17 mouse cellular contexts compared by ENCODE assay signal in the genomic region with DNA sequence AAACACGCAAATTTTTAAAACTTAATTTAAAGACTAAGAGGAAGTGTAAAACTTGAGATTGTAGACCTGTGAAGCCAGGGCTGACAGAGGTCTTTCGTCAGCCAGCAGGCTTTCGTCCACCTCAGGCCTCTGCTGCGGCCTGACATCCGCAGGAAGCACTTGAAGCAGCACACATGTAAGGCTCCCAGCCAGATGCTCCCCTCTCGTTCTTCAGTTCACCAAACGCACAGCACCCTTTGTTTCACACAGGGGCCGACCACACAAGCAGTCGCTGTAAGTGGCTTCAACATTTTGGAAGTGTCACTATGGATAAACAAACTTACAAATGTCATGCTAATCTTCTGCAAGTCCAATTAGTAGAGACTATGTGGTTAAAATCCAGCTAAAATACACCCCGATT.
A peak's percentile ranks its signal among the peaks of the same experiment; 100 is the strongest.
DNase-seq lines count a peak whose midpoint lies in the region; ATAC-seq and TF ChIP-seq lines count a peak whose summit lies in the region.
"Had no signal": no experiment of that assay in that cellular context is flagged by ENCODE, and none has a peak within 500 bp of the region (broad histone marks: within the 10 kb centered on the region; RNA-seq: fewer than 3 reads in every experiment).

No protein-coding gene starts in this region.

- DNase-seq in intestine, embryonic 14.5 days (ENCODE audit: low spot score): no peak
- DNase-seq in kidney, postnatal 10 days: peak; percentile 19
- DNase-seq in kidney, adult 11 months: no peak
- DNase-seq in right cerebral cortex, adult 18-20 months: no peak
- DNase-seq in layer of hippocampus, adult 2 months (ENCODE audit: low spot score in 2 of 2): no peak
- DNase-seq: adrenal gland, adult 2 months; adrenal gland, postnatal 25 days; cerebellum, adult 18-20 months; cerebellum, postnatal 10 days; heart, adult 2 months had no signal

- no peak overlapping the region for H3K9ac ChIP-seq in intestine, embryonic 14.5 days (ENCODE audit: low read length)
- no peak overlapping the region for H3K9ac ChIP-seq in intestine, postnatal 0 days (ENCODE audit: low read depth, low read length)
- H3K9ac ChIP-seq in stomach, embryonic 14.5 days (replicated peaks; ENCODE audit: low read depth, low read length): no peak overlapping the region
- H3K9ac ChIP-seq: forebrain, embryonic 15.5 days; heart, embryonic 13.5 days; hindbrain, embryonic 12.5 days had no signal

- no peak overlapping the region for H3K4me2 ChIP-seq in intestine, embryonic 14.5 days (ENCODE audit: low read length)
- no peak overlapping the region for H3K4me2 ChIP-seq in intestine, postnatal 0 days (replicated peaks; ENCODE audit: low read depth)
- H3K4me2 ChIP-seq in stomach, embryonic 14.5 days (replicated peaks; ENCODE audit: low read depth, low read length): no peak overlapping the region
- H3K4me2 ChIP-seq: forebrain, embryonic 15.5 days; heart, embryonic 13.5 days; hindbrain, embryonic 12.5 days had no signal

- no peak for TF ChIP-seq CTCF in intestine, postnatal 0 days (IDR thresholded peaks at IDR 0.05; ENCODE audit: low read depth)
- no peak for TF ChIP-seq CTCF in layer of hippocampus, adult 2 months (conservative IDR thresholded peaks at IDR 0.05)

- peak overlapping the region; percentile 65 for H3K27ac ChIP-seq in intestine, embryonic 14.5 days (ENCODE audit: low read depth)
- H3K27ac ChIP-seq in intestine, postnatal 0 days (ENCODE audit: low read depth, low read length): no peak overlapping the region
- 0 out of 2 replicates have a peak overlapping the region, but pooled peaks have one; percentile 23 for H3K27ac ChIP-seq in stomach, embryonic 14.5 days (ENCODE audit: low read length)
- no peak overlapping the region for H3K27ac ChIP-seq in layer of hippocampus, adult 2 months
- H3K27ac ChIP-seq: embryonic facial prominence, embryonic 10.5 days; forebrain, embryonic 15.5 days; heart, adult 2 months; heart, embryonic 13.5 days; hindbrain, embryonic 12.5 days had no signal

- no peaks in the 10 kb centered on the region for H3K27me3 ChIP-seq in intestine, embryonic 14.5 days (replicated peaks; ENCODE audit: control insufficient read depth, insufficient read depth, low read length)
- no peaks in the 10 kb centered on the region for H3K27me3 ChIP-seq in intestine, postnatal 0 days (replicated peaks; ENCODE audit: control insufficient read depth, insufficient read depth, low read length)
- H3K27me3 ChIP-seq in stomach, embryonic 14.5 days (ENCODE audit: control insufficient read depth, insufficient read depth, low read length): no peaks in the 10 kb centered on the region
- H3K27me3 ChIP-seq: forebrain, embryonic 15.5 days; heart, embryonic 13.5 days; hindbrain, embryonic 12.5 days had no signal

- WGBS in intestine, embryonic 14.5 days: 35% methylated on average over 10 of the region's 10 CpGs
- WGBS in intestine, postnatal 0 days: 63% methylated on average over 10 of the region's 10 CpGs
- 44% methylated on average over 10 of the region's 10 CpGs for WGBS in stomach, embryonic 14.5 days

- peaks cover 27% of the 10 kb centered on the region for H3K36me3 ChIP-seq in intestine, embryonic 14.5 days (ENCODE audit: control insufficient read depth, insufficient read depth, low read length)
- peaks cover 29% of the 10 kb centered on the region for H3K36me3 ChIP-seq in intestine, postnatal 0 days (ENCODE audit: control insufficient read depth, insufficient read depth)
- peaks cover 9% of the 10 kb centered on the region; the same call in 1 of the 2 replicates for H3K36me3 ChIP-seq in stomach, embryonic 14.5 days (ENCODE audit: control insufficient read depth, insufficient read depth, low read length)

- no peaks in the 10 kb centered on the region for H3K9me3 ChIP-seq in intestine, embryonic 14.5 days (ENCODE audit: control insufficient read depth, low read length)
- no peaks in the 10 kb centered on the region for H3K9me3 ChIP-seq in intestine, postnatal 0 days (ENCODE audit: control insufficient read depth)
- no peaks in the 10 kb centered on the region for H3K9me3 ChIP-seq in stomach, embryonic 14.5 days (ENCODE audit: control insufficient read depth, low read depth, low read length)
- H3K9me3 ChIP-seq: embryonic facial prominence, embryonic 10.5 days; forebrain, embryonic 15.5 days; heart, embryonic 13.5 days; hindbrain, embryonic 12.5 days had no signal

- H3K4me3 ChIP-seq in intestine, embryonic 14.5 days (ENCODE audit: low read depth, low read length): no peak overlapping the region
- H3K4me3 ChIP-seq in intestine, postnatal 0 days (ENCODE audit: low read depth, low read length): no peak overlapping the region
- no peak overlapping the region for H3K4me3 ChIP-seq in stomach, embryonic 14.5 days (ENCODE audit: low read depth, low read length)
- H3K4me3 ChIP-seq in layer of hippocampus, adult 2 months: no peak overlapping the region
- H3K4me3 ChIP-seq: embryonic facial prominence, embryonic 10.5 days; forebrain, embryonic 15.5 days; heart, adult 2 months; heart, embryonic 13.5 days; hindbrain, embryonic 12.5 days had no signal

- peaks cover 3% of the 10 kb centered on the region for H3K4me1 ChIP-seq in intestine, embryonic 14.5 days (replicated peaks; ENCODE audit: control insufficient read depth, insufficient read depth, low read length)
- no peaks in the 10 kb centered on the region for H3K4me1 ChIP-seq in intestine, postnatal 0 days (replicated peaks; ENCODE audit: control insufficient read depth, insufficient read depth, low read length)
- no peaks in the 10 kb centered on the region for H3K4me1 ChIP-seq in stomach, embryonic 14.5 days (ENCODE audit: control insufficient read depth, insufficient read depth, low read length)
- H3K4me1 ChIP-seq: embryonic facial prominence, embryonic 10.5 days; forebrain, embryonic 15.5 days; hindbrain, embryonic 12.5 days had no signal

- ATAC-seq in intestine, embryonic 14.5 days (replicated peaks; ENCODE audit: low FRiP score, low TSS enrichment, low read depth): 0 out of 2 replicates have a peak, but pooled peaks have one; percentile 62
- ATAC-seq in intestine, postnatal 0 days: no peak
- peak; percentile 33; the same call in 1 of the 2 replicates for ATAC-seq in stomach, embryonic 14.5 days (ENCODE audit: insufficient number of reproducible peaks, insufficient read depth, low FRiP score, low read depth)
- ATAC-seq: forebrain, embryonic 15.5 days; hindbrain, embryonic 16.5 days had no signal

Comparison
In these comparisons a context has a peak if more than half of its experiments do, and no peak if none do; other contexts are left out.
1. H3K27ac ChIP-seq: peak in intestine, embryonic 14.5 days (single experiment) and stomach, embryonic 14.5 days (single experiment); none in intestine, postnatal 0 days (single experiment) and layer of hippocampus, adult 2 months (single experiment).